ENCODE assay signal across 16 mouse cellular contexts in genomic region chr11:96995836-96996772, GRCm38 (mm10). TPM values are rescaled to one million over a fixed set of nuclear protein-coding genes. Genes with fewer than 3 reads are reported as not detected.
DNase-seq lines count a peak whose midpoint lies in the region; ATAC-seq and TF ChIP-seq lines count a peak whose summit lies in the region.
"Had no signal": no experiment of that assay in that cellular context is flagged by ENCODE, and none has a peak within 500 bp of the region (broad histone marks: within the 10 kb centered on the region; RNA-seq: fewer than 3 reads in every experiment).

No protein-coding gene starts in this region.

- H3K27ac ChIP-seq in heart, embryonic 16.5 days (ENCODE audit: low read length): no peak overlapping the region
- H3K27ac ChIP-seq in embryonic facial prominence, embryonic 10.5 days (replicated peaks): peak overlapping the region; percentile 49; the same call in 1 of the 2 replicates
- H3K27ac ChIP-seq in cerebellum, adult 2 months (ENCODE audit: insufficient read depth, low read length): no peak overlapping the region
- H3K27ac ChIP-seq: limb, embryonic 15.5 days had no signal

- H3K9ac ChIP-seq in heart, embryonic 16.5 days (ENCODE audit: low read length): no peak overlapping the region
- H3K9ac ChIP-seq: limb, embryonic 15.5 days had no signal

- no peaks in the 10 kb centered on the region for H3K36me3 ChIP-seq in heart, embryonic 16.5 days (ENCODE audit: control insufficient read depth, insufficient read depth)
- no peaks in the 10 kb centered on the region for H3K36me3 ChIP-seq in embryonic facial prominence, embryonic 10.5 days (replicated peaks)
- H3K36me3 ChIP-seq: limb, embryonic 15.5 days had no signal

- TF ChIP-seq POLR2A in cerebellum, adult 2 months (IDR thresholded peaks at IDR 0.05; ENCODE audit: borderline replicate concordance, insufficient read depth, low read length): no peak

- H3K4me1 ChIP-seq in heart, embryonic 16.5 days (ENCODE audit: control insufficient read depth, insufficient read depth, low read length): peaks cover 3% of the 10 kb centered on the region; the same call in 1 of the 2 replicates
- H3K4me1 ChIP-seq in embryonic facial prominence, embryonic 10.5 days: peaks cover 69% of the 10 kb centered on the region
- H3K4me1 ChIP-seq in cerebellum, adult 2 months (ENCODE audit: control insufficient read depth, insufficient read depth, low read length): no peaks in the 10 kb centered on the region

- H3K4me2 ChIP-seq in heart, embryonic 16.5 days (ENCODE audit: low read depth, low read length): no peak overlapping the region

- 0 out of 2 replicates have a peak, but pooled peaks have one; percentile 15 for ATAC-seq in heart, embryonic 16.5 days (replicated peaks; ENCODE audit: extremely low read depth, insufficient read depth, low FRiP score)
- ATAC-seq: midbrain, embryonic 16.5 days had no signal

- H3K27me3 ChIP-seq in heart, embryonic 16.5 days (ENCODE audit: control insufficient read depth, insufficient read depth, low read length): peaks cover 38% of the 10 kb centered on the region
- peaks cover 85% of the 10 kb centered on the region for H3K27me3 ChIP-seq in embryonic facial prominence, embryonic 10.5 days (replicated peaks; ENCODE audit: low read depth, poor library complexity, severe bottlenecking)
- no peaks in the 10 kb centered on the region for H3K27me3 ChIP-seq in cerebellum, adult 2 months (ENCODE audit: control insufficient read depth, insufficient read depth, low read length)

- DNase-seq in heart, adult 8-10 months (ENCODE audit: low spot score): no peak
- DNase-seq in B cell, adult 2 months: peak; percentile 56 to 58
- no peak for DNase-seq in embryonic facial prominence, embryonic 10.5 days (ENCODE audit: low spot score)
- DNase-seq in thymus, adult 18-20 months: peak; percentile 43 to 82
- no peak for DNase-seq in urinary bladder, postnatal 14 days (ENCODE audit: low spot score)
- DNase-seq in c-Kit-positive CD71-positive TER-119-positive erythroid progenitor cells, embryonic 14.5 days (ENCODE audit: low spot score): no peak
- DNase-seq in cerebellum, adult 2 months: no peak
- DNase-seq: adrenal gland, postnatal 14 days; gastrocnemius, postnatal 25 days; heart, postnatal 14 days; kidney, adult 11 months; kidney, postnatal 36 days; right cerebral cortex, postnatal 4 days had no signal

- no peak for TF ChIP-seq CTCF in cerebellum, adult 2 months (IDR thresholded peaks at IDR 0.05; ENCODE audit: borderline replicate concordance, insufficient read depth, low read depth, low read length)

- H3K4me3 ChIP-seq in heart, embryonic 16.5 days (ENCODE audit: low read length): no peak overlapping the region
- no peak overlapping the region for H3K4me3 ChIP-seq in embryonic facial prominence, embryonic 10.5 days
- H3K4me3 ChIP-seq in cerebellum, adult 2 months (replicated peaks; ENCODE audit: insufficient read depth, low read depth, low read length): no peak overlapping the region

- H3K9me3 ChIP-seq in heart, embryonic 16.5 days (replicated peaks; ENCODE audit: control insufficient read depth, low read length): no peaks in the 10 kb centered on the region
- no peaks in the 10 kb centered on the region for H3K9me3 ChIP-seq in embryonic facial prominence, embryonic 10.5 days
- H3K9me3 ChIP-seq: limb, embryonic 15.5 days had no signal

- 65% methylated on average over 15 of the region's 15 CpGs for WGBS in heart, embryonic 16.5 days
- 69% methylated on average over 15 of the region's 15 CpGs for WGBS in embryonic facial prominence, embryonic 10.5 days
- 91% methylated on average over 15 of the region's 15 CpGs for WGBS in cerebellum, adult 2 months

RNA-seq across cellular contexts. Expression of gene Sp2, which starts 13.3 kb away (rescaled TPM):
- 15.2 and 15.7 TPM in 2 replicates for polyA plus RNA-seq in heart, embryonic 16.5 days (2015; fragmentation: Nextera tagmentation; extraction: Ambion mirVana)
- 10 to 100 TPM in 2 of 4 experiments, 1 to 10 TPM in 2; 7.8 to 13.7 (median 11.0) TPM for total RNA-seq in heart, adult 8-10 months (2022)
- 27.9 and 30.3 TPM in 2 replicates for polyA plus RNA-seq in embryonic facial prominence, embryonic 10.5 days (2016; fragmentation: Nextera tagmentation; extraction: Ambion mirVana)
- polyA plus RNA-seq in cerebellum, adult 2 months (2012; rRNA removed): 15.4 and 18.4 TPM in 2 replicates

RNA-seq across cellular contexts. Expression of gene Sp6, which starts 17.1 kb away (rescaled TPM):
- 0.21 TPM in 1 of 2 replicates, not detected in the other for polyA plus RNA-seq in heart, embryonic 16.5 days (2015; fragmentation: Nextera tagmentation; extraction: Ambion mirVana)
- total RNA-seq in heart, adult 8-10 months (2022): under 1 TPM in 3 of 4 experiments, not detected in 1; 0.08 to 0.28 (median 0.23) TPM
- polyA plus RNA-seq in embryonic facial prominence, embryonic 10.5 days (2016; fragmentation: Nextera tagmentation; extraction: Ambion mirVana): 4.4 and 7.4 TPM in 2 replicates
- polyA plus RNA-seq in cerebellum, adult 2 months (2012; rRNA removed): 1.4 and 2.1 TPM in 2 replicates

RNA-seq across cellular contexts. Expression of gene Scrn2, which starts 33.6 kb away (rescaled TPM):
- 19.1 and 20.4 TPM in 2 replicates for polyA plus RNA-seq in heart, embryonic 16.5 days (2015; fragmentation: Nextera tagmentation; extraction: Ambion mirVana)
- total RNA-seq in heart, adult 8-10 months (2022): 10 to 100 TPM; 13.6 to 18.0 (median 15.4) TPM
- polyA plus RNA-seq in embryonic facial prominence, embryonic 10.5 days (2016; fragmentation: Nextera tagmentation; extraction: Ambion mirVana): 43.5 and 43.8 TPM in 2 replicates
- 12.2 and 13.9 TPM in 2 replicates for polyA plus RNA-seq in cerebellum, adult 2 months (2012; rRNA removed)

RNA-seq across cellular contexts. Expression of gene Lrrc46, which starts 45.1 kb away (rescaled TPM):
- polyA plus RNA-seq in heart, embryonic 16.5 days (2015; fragmentation: Nextera tagmentation; extraction: Ambion mirVana): 1.1 and 2.0 TPM in 2 replicates
- total RNA-seq in heart, adult 8-10 months (2022): under 1 TPM in 2 of 4 experiments, not detected in 2; 0.26 to 0.33 TPM
- polyA plus RNA-seq in embryonic facial prominence, embryonic 10.5 days (2016; fragmentation: Nextera tagmentation; extraction: Ambion mirVana): 1.2 TPM in 2 replicates
- polyA plus RNA-seq in cerebellum, adult 2 months (2012; rRNA removed): 1.2 and 1.4 TPM in 2 replicates

RNA-seq across cellular contexts. Expression of gene Mrpl10, which starts 45.3 kb away (rescaled TPM):
- polyA plus RNA-seq in heart, embryonic 16.5 days (2015; fragmentation: Nextera tagmentation; extraction: Ambion mirVana): 66.9 and 67.5 TPM in 2 replicates
- 100 to 1,000 TPM in 2 of 4 experiments, 10 to 100 TPM in 2; 80.1 to 101 (median 97.6) TPM for total RNA-seq in heart, adult 8-10 months (2022)
- 86.6 and 89.9 TPM in 2 replicates for polyA plus RNA-seq in embryonic facial prominence, embryonic 10.5 days (2016; fragmentation: Nextera tagmentation; extraction: Ambion mirVana)
- polyA plus RNA-seq in cerebellum, adult 2 months (2012; rRNA removed): 83.5 and 88.5 TPM in 2 replicates

Comparison
In these comparisons a context has a peak if more than half of its experiments do, and no peak if none do; other contexts are left out.
1. DNase-seq: peak in B cell, adult 2 months (2 of 2) and thymus, adult 18-20 months (2 of 2); none in heart, adult 8-10 months (single experiment), embryonic facial prominence, embryonic 10.5 days (single experiment), urinary bladder, postnatal 14 days (single experiment), c-Kit-positive CD71-positive TER-119-positive erythroid progenitor cells, embryonic 14.5 days (single experiment) and cerebellum, adult 2 months (0 of 2).